Mouse (Mus musculus) left cerebral cortex, adult 9 months (tissue): ENCODE measurements at regions not wholly inside any gene's neighbourhood (a gene's known extent, or its start where the extent isn't known, plus 50 kb on each side); places are given as distances from the start of the nearest gene placed in this dataset.
"Not testable (repeated sequence)": the region's sequence is repeated elsewhere in the genome, so short reads cannot be mapped to it uniquely, and the experiment has no call there.

Experiments
- DNase-seq, 2 experiments: peaks; one replicate each; pipeline ENCODE4 v3.0.0; 2022; ENCODE audit warnings: low spot score in 2 of 2

- no peak for DNase-seq
These were observed 68.6 kb downstream of the Tomm20 start for GRCm38 (mm10) chr8:126877039-126877365.

- DNase-seq, result no peak
These were observed 69.2 kb downstream of the Tomm20 start for GRCm38 (mm10) chr8:126876300-126877038.

- DNase-seq, result no peak
These were observed 70.0 kb downstream of the Tomm20 start for GRCm38 (mm10) chr8:126875491-126876155.

GRCm38 (mm10) chr8:126874846-126875245 is 70.8 kb downstream of the Tomm20 start:
- DNase-seq, result no peak

GRCm38 (mm10) chr8:126874126-126874730 is 71.4 kb downstream of the Tomm20 start:
- no peak for DNase-seq

- no peak for DNase-seq
These were observed 72.3 kb downstream of the Tomm20 start for GRCm38 (mm10) chr8:126873306-126873705.

- no peak for DNase-seq
These were observed 73.1 kb downstream of the Tomm20 start for GRCm38 (mm10) chr8:126872574-126872973.

GRCm38 (mm10) chr8:126872133-126872532 is 73.5 kb downstream of the Tomm20 start:
- no peak for DNase-seq

GRCm38 (mm10) chr8:126869464-126869850 is 76.2 kb downstream of the Tomm20 start:
- no peak for DNase-seq

GRCm38 (mm10) chr8:126868831-126869463 is 76.7 kb downstream of the Tomm20 start:
- DNase-seq, result no peak

GRCm38 (mm10) chr8:126867121-126867988 is 78.3 kb downstream of the Tomm20 start:
- DNase-seq, result no peak

- DNase-seq, result no peak
These were observed 81.2 kb downstream of the Tomm20 start for GRCm38 (mm10) chr8:126864314-126864948.

- not testable (repeated sequence) for DNase-seq
These were observed 82.0 kb downstream of the Tomm20 start for GRCm38 (mm10) chr8:126863661-126864060.

- no peak for DNase-seq
These were observed 83.9 kb downstream of the Tomm20 start for GRCm38 (mm10) chr8:126861754-126862153.

GRCm38 (mm10) chr8:126860630-126861029 is 85.0 kb downstream of the Tomm20 start:
- DNase-seq, result no peak

GRCm38 (mm10) chr8:126859706-126860424 is 85.8 kb downstream of the Tomm20 start:
- DNase-seq, result no peak

- DNase-seq, result no peak
These were observed 88.1 kb downstream of the Tomm20 start for GRCm38 (mm10) chr8:126857307-126858203.

GRCm38 (mm10) chr8:126855914-126856313 is 89.7 kb downstream of the Tomm20 start:
- no peak for DNase-seq

GRCm38 (mm10) chr8:126855056-126855609 is 90.5 kb downstream of the Tomm20 start:
- no peak for DNase-seq
